Mouse (Mus musculus) embryonic facial prominence, embryonic 15.5 days (tissue): ENCODE results near the gene Lama2. TPM values are rescaled to one million over a fixed set of nuclear protein-coding genes. Genes with fewer than 3 reads are reported as not detected.

Experiments
- ATAC-seq: fragments of 200-750 bp; cut with Nextera tagmentation; 2 replicates; pipeline ENCODE4 v1.8.0; 2017; ENCODE audit warnings: low read depth, moderate TSS enrichment; ENCODE audit not compliant: insufficient number of reproducible peaks, low FRiP score, low TSS enrichment
- H3K27ac ChIP-seq: fragments of 300-500 bp; sonication (generic); replicated peaks from 2 replicates; pipeline ENCODE4 v1.5.1; 2015; ENCODE audit warnings: mild to moderate bottlenecking, inconsistent platforms
- H3K27me3 ChIP-seq: fragments of 300-500 bp; sonication (generic); 2 replicates; pipeline ENCODE4 v1.6.1; 2015; ENCODE audit warnings: inconsistent platforms
- H3K36me3 ChIP-seq: fragments of 300-500 bp; sonication (generic); 2 replicates; pipeline ENCODE4 v1.6.1; 2015; ENCODE audit warnings: mild to moderate bottlenecking, inconsistent platforms
- H3K4me1 ChIP-seq: fragments of 300-500 bp; sonication (generic); 2 replicates; pipeline ENCODE4 v1.6.1; 2015; ENCODE audit warnings: inconsistent platforms
- H3K4me2 ChIP-seq: fragments of 300-500 bp; sonication (generic); replicated peaks from 2 replicates; pipeline ENCODE4 v1.6.1; 2015; ENCODE audit warnings: mild to moderate bottlenecking, inconsistent platforms
- H3K4me3 ChIP-seq: fragments of 300-500 bp; sonication (generic); replicated peaks from 2 replicates; pipeline ENCODE4 v1.5.1; 2015; ENCODE audit warnings: mild to moderate bottlenecking, inconsistent platforms
- H3K9ac ChIP-seq: fragments of 300-500 bp; sonication (generic); 2 replicates; pipeline ENCODE4 v1.6.1; 2015; ENCODE audit warnings: inconsistent platforms
- H3K9me3 ChIP-seq: fragments of 300-500 bp; sonication (generic); replicated peaks from 2 replicates; pipeline ENCODE4 v1.6.1; 2016; ENCODE audit warnings: inconsistent platforms
- WGBS: fragments of 180-500 bp; shearing (Covaris S2); methylation state at CpG from one replicate; pipeline ENCODE4 v1.1.7; 2015; 5-methylcytosine and 5-hydroxymethylcytosine counted together
- polyA plus RNA-seq: library from polyadenylated mRNA; unstranded; fragments of >200 nt; fragmentation: Nextera tagmentation; extraction: Ambion mirVana; gene quantifications from 2 replicates; pipeline ENCODE4 v1.2.1, GENCODE M21; 2015

Gene Lama2
- polyA plus RNA-seq, 1 experiment from 2014 or later: 22.8 TPM

GRCm38 (mm10) chr10:27533217-27533616 lies 86.3 kb downstream of the Lama2 start:
- H3K27me3 ChIP-seq: no peaks in the 10 kb centered on the region
- H3K9me3 ChIP-seq: no peaks in the 10 kb centered on the region
- ATAC-seq: no peak
- no peak overlapping the region for H3K9ac ChIP-seq
- no peak overlapping the region for H3K4me2 ChIP-seq
- no peaks in the 10 kb centered on the region for H3K36me3 ChIP-seq
- H3K4me3 ChIP-seq: no peak overlapping the region
- no peaks in the 10 kb centered on the region for H3K4me1 ChIP-seq
- no peak overlapping the region for H3K27ac ChIP-seq
- WGBS: 79% methylated on average over 2 of the region's 2 CpGs

GRCm38 (mm10) chr10:27508847-27509459 lies 110.6 kb downstream of the Lama2 start:
- H3K9ac ChIP-seq: no peak overlapping the region
- H3K27me3 ChIP-seq: no peaks in the 10 kb centered on the region
- WGBS: 66% methylated on average over 3 of the region's 3 CpGs

GRCm38 (mm10) chr10:27500863-27501262 lies 118.7 kb downstream of the Lama2 start:
- H3K4me2 ChIP-seq: no peak overlapping the region
- H3K4me1 ChIP-seq: no peaks in the 10 kb centered on the region
- no peak overlapping the region for H3K27ac ChIP-seq
- no peak overlapping the region for H3K9ac ChIP-seq
- no peak overlapping the region for H3K4me3 ChIP-seq
- ATAC-seq: no peak
- H3K9me3 ChIP-seq: no peaks in the 10 kb centered on the region
- H3K36me3 ChIP-seq: no peaks in the 10 kb centered on the region
- no peaks in the 10 kb centered on the region for H3K27me3 ChIP-seq
- 58% methylated on average over 3 of the region's 3 CpGs for WGBS

More at GRCm38 (mm10) chr10:27508847-27509459, 110.6 kb downstream of the Lama2 start:
- no peak overlapping the region for H3K27ac ChIP-seq
- ATAC-seq: no peak
- H3K4me1 ChIP-seq: no peaks in the 10 kb centered on the region
- H3K36me3 ChIP-seq: no peaks in the 10 kb centered on the region
- H3K4me3 ChIP-seq: no peak overlapping the region
- H3K9me3 ChIP-seq: no peaks in the 10 kb centered on the region
- no peak overlapping the region for H3K4me2 ChIP-seq

- H3K27ac ChIP-seq: no peak overlapping the region
- no peak overlapping the region for H3K4me3 ChIP-seq
- no peak overlapping the region for H3K4me2 ChIP-seq
- H3K27me3 ChIP-seq: no peaks in the 10 kb centered on the region
- no peaks in the 10 kb centered on the region for H3K36me3 ChIP-seq
- ATAC-seq: no peak
- H3K4me1 ChIP-seq: no peaks in the 10 kb centered on the region
- H3K9me3 ChIP-seq: no peaks in the 10 kb centered on the region
- WGBS: 82% methylated on average over 1 of the region's 1 CpGs
- H3K9ac ChIP-seq: no peak overlapping the region
Observed at GRCm38 (mm10) chr10:27488452-27488851, 131.1 kb downstream of the Lama2 start.

- H3K9me3 ChIP-seq: no peaks in the 10 kb centered on the region
- H3K4me2 ChIP-seq: no peak overlapping the region
- H3K27me3 ChIP-seq: no peaks in the 10 kb centered on the region
- H3K27ac ChIP-seq: no peak overlapping the region
- H3K4me1 ChIP-seq: no peaks in the 10 kb centered on the region
- no peaks in the 10 kb centered on the region for H3K36me3 ChIP-seq
- H3K4me3 ChIP-seq: no peak overlapping the region
- H3K9ac ChIP-seq: no peak overlapping the region
- no peak for ATAC-seq
- 36% methylated on average over 1 of the region's 1 CpGs for WGBS
Observed at GRCm38 (mm10) chr10:27484041-27484440, 135.5 kb downstream of the Lama2 start.

- no peak overlapping the region for H3K4me2 ChIP-seq
- no peaks in the 10 kb centered on the region for H3K9me3 ChIP-seq
- WGBS: 27% methylated on average over 3 of the region's 3 CpGs
- H3K4me3 ChIP-seq: no peak overlapping the region
- no peak overlapping the region for H3K9ac ChIP-seq
- H3K4me1 ChIP-seq: no peaks in the 10 kb centered on the region
- H3K27ac ChIP-seq: peak overlapping the region; percentile 34; the same call in 1 of the 2 replicates
- H3K27me3 ChIP-seq: no peaks in the 10 kb centered on the region
- ATAC-seq: peak; percentile 65; the same call in 1 of the 2 replicates
- no peaks in the 10 kb centered on the region for H3K36me3 ChIP-seq
Observed at GRCm38 (mm10) chr10:27475540-27475939, 144.0 kb downstream of the Lama2 start.

GRCm38 (mm10) chr10:27468274-27468673 lies 151.3 kb downstream of the Lama2 start:
- H3K36me3 ChIP-seq: no peaks in the 10 kb centered on the region
- no peak for ATAC-seq

GRCm38 (mm10) chr10:27413583-27414465 lies 205.7 kb downstream of the Lama2 start:
- Histone ChIP-seq H3K27ac (no peak overlapping the region), H3K9me3 (no peaks in the 10 kb centered on the region), H3K9ac (no peak overlapping the region), H3K4me2 (no peak overlapping the region), H3K27me3 (no peaks in the 10 kb centered on the region), H3K4me3 (no peak overlapping the region), H3K4me1 (0 out of 2 replicates have a peak, but pooled peaks cover 4% of the 10 kb centered on the region), H3K36me3 (no peaks in the 10 kb centered on the region)
- 68% methylated on average over 5 of the region's 5 CpGs for WGBS
- no peak for ATAC-seq

More at GRCm38 (mm10) chr10:27468274-27468673, 151.3 kb downstream of the Lama2 start:
- Histone ChIP-seq H3K4me1 (no peaks in the 10 kb centered on the region), H3K9me3 (no peaks in the 10 kb centered on the region), H3K27ac (no peak overlapping the region), H3K4me2 (no peak overlapping the region), H3K9ac (no peak overlapping the region), H3K4me3 (no peak overlapping the region), H3K27me3 (no peaks in the 10 kb centered on the region)
- 74% methylated on average over 1 of the region's 1 CpGs for WGBS

GRCm38 (mm10) chr10:27390753-27391152 lies 228.8 kb downstream of the Lama2 start:
- 57% methylated on average over 1 of the region's 1 CpGs for WGBS
- no peak overlapping the region for H3K27ac ChIP-seq
- no peak overlapping the region for H3K4me3 ChIP-seq
- no peaks in the 10 kb centered on the region for H3K36me3 ChIP-seq
- H3K27me3 ChIP-seq: no peaks in the 10 kb centered on the region
- no peak overlapping the region for H3K9ac ChIP-seq
- no peaks in the 10 kb centered on the region for H3K4me1 ChIP-seq
- no peaks in the 10 kb centered on the region for H3K9me3 ChIP-seq
- H3K4me2 ChIP-seq: no peak overlapping the region
- ATAC-seq: no peak

GRCm38 (mm10) chr10:27387531-27387930 lies 232.0 kb downstream of the Lama2 start:
- no peaks in the 10 kb centered on the region for H3K27me3 ChIP-seq

GRCm38 (mm10) chr10:27384636-27385035 lies 234.9 kb downstream of the Lama2 start:
- Histone ChIP-seq H3K27me3 (no peaks in the 10 kb centered on the region), H3K9me3 (no peaks in the 10 kb centered on the region), H3K4me3 (no peak overlapping the region), H3K4me2 (no peak overlapping the region), H3K4me1 (no peaks in the 10 kb centered on the region), H3K27ac (no peak overlapping the region), H3K36me3 (no peaks in the 10 kb centered on the region), H3K9ac (no peak overlapping the region)
- no peak for ATAC-seq
- WGBS: 56% methylated on average over 4 of the region's 4 CpGs

More at GRCm38 (mm10) chr10:27387531-27387930, 232.0 kb downstream of the Lama2 start:
- no peaks in the 10 kb centered on the region for H3K4me1 ChIP-seq
- 40% methylated on average over 1 of the region's 1 CpGs for WGBS
- no peak overlapping the region for H3K4me3 ChIP-seq
- H3K36me3 ChIP-seq: no peaks in the 10 kb centered on the region
- no peak for ATAC-seq
- H3K9ac ChIP-seq: no peak overlapping the region
- H3K4me2 ChIP-seq: no peak overlapping the region
- H3K9me3 ChIP-seq: no peaks in the 10 kb centered on the region
- no peak overlapping the region for H3K27ac ChIP-seq
